Mouse (Mus musculus) liver, postnatal 0 days (tissue): ENCODE results near the gene Pcsk6. TPM values are rescaled to one million over a fixed set of nuclear protein-coding genes. Genes with fewer than 3 reads are reported as not detected.

ENCODE experiments used
- ATAC-seq: fragments of 200-750 bp; cut with Nextera tagmentation; 2 replicates; pipeline ENCODE4 v1.8.0; 2017; ENCODE audit warnings: mild to moderate bottlenecking, moderate library complexity
- DNase-seq: peaks from one replicate; pipeline ENCODE4 v3.0.0-alpha.2; 2016
- H3K27ac ChIP-seq: fragments of 300-500 bp; sonication (generic); 2 replicates; pipeline ENCODE4 v1.5.1; 2014; ENCODE audit warnings: antibody characterized with exemption, moderate library complexity, mild to moderate bottlenecking, low read depth
- H3K27me3 ChIP-seq: fragments of 300-500 bp; sonication (generic); 2 replicates; pipeline ENCODE4 v1.6.1; 2014; ENCODE audit warnings: low read length, control low read depth, mixed read lengths; ENCODE audit not compliant: insufficient read depth
- H3K36me3 ChIP-seq: fragments of 300-500 bp; sonication (generic); replicated peaks from 2 replicates; pipeline ENCODE4 v1.6.1; 2014; ENCODE audit warnings: mild to moderate bottlenecking, control low read depth, low read length, moderate library complexity, mixed read lengths; ENCODE audit not compliant: insufficient read depth
- H3K4me1 ChIP-seq: fragments of 300-500 bp; sonication (generic); 2 replicates; pipeline ENCODE4 v1.6.1; 2014; ENCODE audit warnings: antibody characterized with exemption, mild to moderate bottlenecking, control low read depth; ENCODE audit not compliant: insufficient read depth
- H3K4me2 ChIP-seq: fragments of 300-500 bp; sonication (generic); 2 replicates; pipeline ENCODE4 v1.6.1; 2014; ENCODE audit warnings: low read depth, mild to moderate bottlenecking, low read length, moderate library complexity, mixed read lengths
- H3K4me3 ChIP-seq: fragments of 300-500 bp; sonication (generic); 2 replicates; pipeline ENCODE4 v1.5.1; 2014; ENCODE audit warnings: low read depth, low read length
- H3K9ac ChIP-seq: fragments of 300-500 bp; sonication (generic); replicated peaks from 2 replicates; pipeline ENCODE4 v1.6.1; 2014; ENCODE audit warnings: mild to moderate bottlenecking, moderate library complexity
- H3K9me3 ChIP-seq: fragments of 300-500 bp; sonication (generic); 2 replicates; pipeline ENCODE4 v1.6.1; 2016; ENCODE audit warnings: mild to moderate bottlenecking, control low read depth, low read length, mixed read lengths
- CTCF ChIP-seq: sonication (generic); IDR thresholded peaks from 2 replicates; pipeline ENCODE4 v1.5.1; 2016; ENCODE audit warnings: antibody characterized with exemption, low read depth
- EP300 ChIP-seq: IDR thresholded peaks from 2 replicates; pipeline ENCODE4 v1.6.1; 2016; ENCODE audit warnings: antibody characterized with exemption, low read depth, mild to moderate bottlenecking
- WGBS: fragments of 180-500 bp; shearing (Covaris S2); extraction: QIAGEN DNeasy Blood & Tissue Kit; methylation state at CpG from one replicate; pipeline ENCODE4 v1.1.7; 2014; ENCODE audit not compliant: insufficient replicate concordance; 5-methylcytosine and 5-hydroxymethylcytosine counted together
- polyA plus RNA-seq: library from polyadenylated mRNA; unstranded; fragments of >200 nt; fragmentation: Nextera tagmentation; extraction: Ambion mirVana; gene quantifications from 2 replicates; pipeline ENCODE4 v1.2.1, GENCODE M21; 2015

The Pcsk6 gene
- polyA plus RNA-seq, 1 experiment from 2014 or later = 3.6 TPM

- WGBS = 79% methylated on average over 6 of the region's 6 CpGs
- H3K27me3 ChIP-seq = no peaks in the 10 kb centered on the region
Observed at GRCm38 (mm10) chr7:65992329-65992728, 130.8 kb downstream of the Pcsk6 start.

DNA sequence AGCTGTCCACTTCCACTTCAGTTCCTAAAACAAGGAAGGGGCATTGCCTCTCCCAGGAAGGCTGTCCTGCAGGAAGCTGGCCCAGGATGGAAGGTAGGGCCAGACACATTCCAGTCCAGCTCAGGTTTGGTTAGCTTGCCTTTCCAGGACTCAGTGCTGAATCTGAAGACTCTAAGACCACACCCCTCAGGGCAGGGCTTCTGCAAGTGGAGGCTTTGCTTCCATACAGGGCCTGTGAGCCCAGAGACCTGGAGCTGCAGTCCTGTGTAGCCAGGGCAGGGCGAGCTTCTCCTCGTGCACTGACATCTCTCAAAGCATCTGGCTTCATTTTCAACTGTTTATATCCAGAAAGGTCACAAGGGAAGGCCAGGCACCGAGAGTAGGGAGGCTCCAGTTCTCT is 131.9 kb downstream of the Pcsk6 start:
- no peaks in the 10 kb centered on the region for H3K36me3 ChIP-seq
- H3K9me3 ChIP-seq = no peaks in the 10 kb centered on the region
- no peak for DNase-seq
- no peak overlapping the region for H3K9ac ChIP-seq
- no peak overlapping the region for H3K4me3 ChIP-seq
- TF ChIP-seq EP300 (no peak), CTCF (no peak)
- H3K4me2 ChIP-seq = no peak overlapping the region
- no peaks in the 10 kb centered on the region for H3K27me3 ChIP-seq
- H3K27ac ChIP-seq = no peak overlapping the region
- ATAC-seq = no peak
- no peaks in the 10 kb centered on the region for H3K4me1 ChIP-seq
- 64% methylated on average over 3 of the region's 3 CpGs for WGBS

More at GRCm38 (mm10) chr7:65992329-65992728, 130.8 kb downstream of the Pcsk6 start:
- no peaks in the 10 kb centered on the region for H3K36me3 ChIP-seq
- DNase-seq = no peak
- no peak overlapping the region for H3K4me2 ChIP-seq
- H3K9me3 ChIP-seq = peaks cover 5% of the 10 kb centered on the region
- H3K4me3 ChIP-seq = no peak overlapping the region
- TF ChIP-seq CTCF (no peak), EP300 (no peak)
- no peak for ATAC-seq
- no peak overlapping the region for H3K27ac ChIP-seq
- no peaks in the 10 kb centered on the region for H3K4me1 ChIP-seq
- H3K9ac ChIP-seq = no peak overlapping the region

- H3K9ac ChIP-seq = no peak overlapping the region
- no peak for TF ChIP-seq EP300
- no peak for TF ChIP-seq CTCF
- no peak overlapping the region for H3K4me2 ChIP-seq
- H3K9me3 ChIP-seq = no peaks in the 10 kb centered on the region; the same call in 1 of the 2 replicates
- no peak overlapping the region for H3K27ac ChIP-seq
- H3K27me3 ChIP-seq = no peaks in the 10 kb centered on the region
- ATAC-seq = no peak
- no peak overlapping the region for H3K4me3 ChIP-seq
- WGBS = 81% methylated on average over 16 of the region's 16 CpGs
- no peaks in the 10 kb centered on the region for H3K36me3 ChIP-seq
- no peak for DNase-seq
- H3K4me1 ChIP-seq = no peaks in the 10 kb centered on the region
Observed at GRCm38 (mm10) chr7:66001035-66001754, 139.7 kb downstream of the Pcsk6 start.

GRCm38 (mm10) chr7:66001797-66002196 is 140.3 kb downstream of the Pcsk6 start:
- no peaks in the 10 kb centered on the region; the same call in 1 of the 2 replicates for H3K9me3 ChIP-seq
- H3K27me3 ChIP-seq = no peaks in the 10 kb centered on the region
- WGBS = 76% methylated on average over 3 of the region's 3 CpGs
- H3K36me3 ChIP-seq = no peaks in the 10 kb centered on the region
- H3K4me3 ChIP-seq = no peak overlapping the region
- no peak for TF ChIP-seq EP300
- TF ChIP-seq CTCF = no peak
- DNase-seq (no peak), ATAC-seq (no peak)
- no peaks in the 10 kb centered on the region for H3K4me1 ChIP-seq
- no peak overlapping the region for H3K27ac ChIP-seq
- H3K4me2 ChIP-seq = no peak overlapping the region
- no peak overlapping the region for H3K9ac ChIP-seq

GRCm38 (mm10) chr7:66003447-66003846 is 141.9 kb downstream of the Pcsk6 start:
- ATAC-seq = peak; percentile 80
- H3K4me1 ChIP-seq = no peaks in the 10 kb centered on the region
- 46% methylated on average over 5 of the region's 5 CpGs for WGBS
- H3K27me3 ChIP-seq = no peaks in the 10 kb centered on the region
- no peak overlapping the region for H3K4me2 ChIP-seq
- peak overlapping the region; percentile 76 for H3K27ac ChIP-seq
- H3K9ac ChIP-seq = no peak overlapping the region
- no peak overlapping the region for H3K4me3 ChIP-seq
- TF ChIP-seq CTCF = no peak
- no peak for TF ChIP-seq EP300
- no peaks in the 10 kb centered on the region; the same call in 1 of the 2 replicates for H3K9me3 ChIP-seq
- no peaks in the 10 kb centered on the region for H3K36me3 ChIP-seq
- DNase-seq = peak; percentile 57

GRCm38 (mm10) chr7:66003865-66004638 is 142.5 kb downstream of the Pcsk6 start:
- H3K27ac ChIP-seq = peak overlapping the region; percentile 76
- H3K9me3 ChIP-seq = no peaks in the 10 kb centered on the region
- DNase-seq (no peak), ATAC-seq (peak; percentile 82)
- no peaks in the 10 kb centered on the region for H3K27me3 ChIP-seq
- no peak overlapping the region for H3K4me3 ChIP-seq
- no peak overlapping the region for H3K9ac ChIP-seq
- no peak overlapping the region for H3K4me2 ChIP-seq
- H3K36me3 ChIP-seq = no peaks in the 10 kb centered on the region
- no peaks in the 10 kb centered on the region for H3K4me1 ChIP-seq
- TF ChIP-seq EP300 = 0 out of 2 replicates have a peak, but pooled peaks have one; percentile 16
- TF ChIP-seq CTCF = no peak
- 64% methylated on average over 13 of the region's 13 CpGs for WGBS
